Mouse (Mus musculus) liver, embryonic 13.5 days (tissue): ENCODE data around the gene As3mt. TPM values are rescaled to one million over a fixed set of nuclear protein-coding genes. Genes with fewer than 3 reads are reported as not detected.
A peak's percentile ranks its signal among the peaks of the same experiment; 100 is the strongest.

Experiments used
- ATAC-seq: fragments of 200-750 bp; cut with Nextera tagmentation; 2 replicates; pipeline ENCODE4 v1.8.0; 2017; ENCODE audit warnings: low read depth, mild to moderate bottlenecking, moderate number of reproducible peaks, moderate library complexity
- DNase-seq: peaks from one replicate; pipeline ENCODE4 v3.0.0; 2022
- H3K27ac ChIP-seq: fragments of 300-500 bp; sonication (generic); 2 replicates; pipeline ENCODE4 v1.5.1; 2015; ENCODE audit warnings: moderate library complexity, mild to moderate bottlenecking, inconsistent platforms
- H3K27me3 ChIP-seq: fragments of 300-500 bp; sonication (generic); 2 replicates; pipeline ENCODE4 v1.6.1; 2015; ENCODE audit warnings: mild to moderate bottlenecking, inconsistent platforms
- H3K36me3 ChIP-seq: fragments of 300-500 bp; sonication (generic); 2 replicates; pipeline ENCODE4 v1.6.1; 2015; ENCODE audit warnings: mild to moderate bottlenecking, inconsistent platforms
- H3K4me1 ChIP-seq: fragments of 300-500 bp; sonication (generic); replicated peaks from 2 replicates; pipeline ENCODE4 v1.6.1; 2015; ENCODE audit warnings: inconsistent platforms
- H3K4me2 ChIP-seq: fragments of 300-500 bp; sonication (generic); 2 replicates; pipeline ENCODE4 v1.6.1; 2015; ENCODE audit warnings: inconsistent platforms, mild to moderate bottlenecking, moderate library complexity
- H3K4me3 ChIP-seq: fragments of 300-500 bp; sonication (generic); replicated peaks from 2 replicates; pipeline ENCODE4 v1.5.1; 2015; ENCODE audit warnings: mild to moderate bottlenecking, inconsistent platforms
- H3K9ac ChIP-seq: fragments of 300-500 bp; sonication (generic); 2 replicates; pipeline ENCODE4 v1.6.1; 2015; ENCODE audit warnings: mild to moderate bottlenecking, inconsistent platforms
- H3K9me3 ChIP-seq: fragments of 300-500 bp; sonication (generic); replicated peaks from 2 replicates; pipeline ENCODE4 v1.6.1; 2016; ENCODE audit warnings: inconsistent platforms
- WGBS: fragments of 180-500 bp; shearing (Covaris S2); methylation state at CpG from one replicate; pipeline ENCODE4 v1.1.7; 2015; ENCODE audit not compliant: insufficient replicate concordance; 5-methylcytosine and 5-hydroxymethylcytosine counted together
- polyA plus RNA-seq: library from polyadenylated mRNA; unstranded; fragments of >200 nt; fragmentation: Nextera tagmentation; extraction: Ambion mirVana; gene quantifications from 2 replicates; pipeline ENCODE4 v1.2.1, GENCODE M21; 2015

The As3mt gene
- polyA plus RNA-seq, 1 experiment from 2014 or later: 17.7 TPM

DNA sequence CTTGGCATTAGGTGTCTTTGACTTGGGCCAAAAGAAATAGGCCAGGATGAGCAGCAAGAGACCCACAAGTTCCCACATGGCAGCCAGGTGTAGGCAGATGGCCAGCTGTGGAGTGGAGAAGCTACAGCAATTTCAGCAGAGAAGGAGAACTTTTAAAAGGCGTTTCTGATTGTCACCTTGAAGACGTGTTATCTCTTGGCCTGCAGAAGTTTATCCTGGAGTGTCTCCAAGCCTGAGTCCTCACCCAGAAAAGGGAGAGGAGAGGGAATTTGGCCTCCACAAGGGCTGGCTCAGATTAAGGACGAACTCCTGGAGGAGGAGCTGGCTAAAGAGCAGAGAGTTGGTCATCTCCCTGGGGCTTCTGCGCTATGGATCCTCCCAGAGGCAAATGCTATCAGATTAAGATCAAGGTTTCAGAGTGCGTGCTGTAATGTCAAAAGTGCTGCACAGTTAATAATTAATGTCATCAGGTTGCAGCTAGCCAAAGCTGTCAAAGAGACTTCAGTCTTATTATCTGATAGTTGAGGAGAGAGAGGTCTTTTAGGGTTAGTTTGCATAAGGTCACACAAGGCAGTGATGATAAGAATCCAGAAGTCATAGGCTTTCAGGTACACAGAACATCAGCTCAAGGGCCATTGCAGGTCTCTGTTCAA is 34.4 kb upstream of the As3mt start, which contains the start of gene Cyp17a1:
Gene Cyp17a1 (minus strand): TSS at position 407 of the 653 bp plus-strand sequence.
- Histone ChIP-seq H3K9ac (no peak within 1 kb of the TSS), H3K27me3 (peaks cover 10% of the 10 kb centered on the region), H3K4me3 (no peak within 1 kb of the TSS), H3K4me1 (peaks cover 19% of the 10 kb centered on the region), H3K9me3 (no peaks in the 10 kb centered on the region), H3K36me3 (no peaks in the 10 kb centered on the region), H3K4me2 (no peak within 1 kb of the TSS), H3K27ac (no peak within 1 kb of the TSS)
- 39% methylated on average over 5 of the region's 5 CpGs for WGBS
- DNase-seq (no peak), ATAC-seq (no peak)

DNA sequence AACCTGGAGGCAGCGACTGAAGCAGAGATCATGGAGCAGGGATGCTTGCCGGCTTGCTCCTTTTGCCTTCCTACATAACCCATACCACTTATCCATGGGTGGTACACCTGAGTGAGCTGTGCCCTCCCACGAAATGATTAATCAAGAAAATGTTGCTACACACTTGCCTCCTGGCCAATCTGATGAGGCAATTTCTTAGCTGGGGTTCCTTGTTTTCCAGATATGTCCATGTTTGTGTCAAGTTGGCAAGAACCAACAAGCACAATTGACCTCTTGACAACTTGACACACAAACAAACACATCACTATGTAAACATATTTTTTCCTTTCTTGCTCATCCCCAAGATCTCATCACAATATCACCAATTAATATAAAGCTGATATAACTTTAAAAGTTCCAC is 31.6 kb upstream of the As3mt start:
- no peak overlapping the region for H3K9ac ChIP-seq
- peaks cover 10% of the 10 kb centered on the region for H3K27me3 ChIP-seq
- WGBS: 65% methylated on average over 3 of the region's 3 CpGs
- no peak overlapping the region for H3K4me3 ChIP-seq
- no peaks in the 10 kb centered on the region for H3K36me3 ChIP-seq
- H3K9me3 ChIP-seq: no peaks in the 10 kb centered on the region
- no peak for ATAC-seq
- H3K4me1 ChIP-seq: peaks cover 12% of the 10 kb centered on the region
- no peak for DNase-seq
- no peak overlapping the region for H3K4me2 ChIP-seq
- H3K27ac ChIP-seq: no peak overlapping the region

DNA sequence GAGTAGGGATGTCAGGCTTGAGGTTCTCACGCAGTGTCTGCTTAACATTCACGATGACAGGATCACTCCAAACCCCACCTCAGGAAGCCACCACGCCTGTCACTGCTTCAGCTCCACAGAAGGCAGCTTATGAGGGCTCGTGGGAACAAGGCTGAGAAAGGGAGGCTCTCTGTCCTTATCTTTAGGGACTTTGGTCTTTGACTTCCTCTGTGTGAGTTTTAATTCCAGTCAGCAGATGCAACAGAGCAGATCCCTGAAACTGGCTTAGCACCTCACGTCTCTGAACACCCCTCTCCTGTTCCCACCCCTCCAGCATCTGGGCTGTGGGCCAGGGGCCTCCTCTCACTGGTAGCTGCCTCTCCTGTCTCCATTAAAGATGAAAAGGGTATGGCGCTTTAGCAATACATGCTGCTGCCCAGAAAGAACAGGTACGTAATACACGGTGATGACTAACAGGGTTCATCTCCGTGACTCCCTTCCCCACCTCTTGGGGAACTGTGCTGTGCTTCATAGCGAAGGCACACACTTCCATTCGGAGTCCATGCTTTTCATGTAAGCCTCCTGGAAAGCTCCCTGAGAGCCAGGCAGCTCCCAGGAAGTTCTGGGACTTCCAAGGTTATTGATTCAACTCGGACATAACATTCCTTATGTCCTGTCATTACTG is 27.4 kb upstream of the As3mt start:
- WGBS: 40% methylated on average over 12 of the region's 12 CpGs
- ATAC-seq (no peak), DNase-seq (no peak)
- Histone ChIP-seq H3K4me3 (no peak overlapping the region), H3K4me2 (no peak overlapping the region), H3K36me3 (no peaks in the 10 kb centered on the region), H3K9ac (no peak overlapping the region), H3K27ac (no peak overlapping the region), H3K27me3 (no peaks in the 10 kb centered on the region), H3K9me3 (no peaks in the 10 kb centered on the region), H3K4me1 (peaks cover 7% of the 10 kb centered on the region)

DNA sequence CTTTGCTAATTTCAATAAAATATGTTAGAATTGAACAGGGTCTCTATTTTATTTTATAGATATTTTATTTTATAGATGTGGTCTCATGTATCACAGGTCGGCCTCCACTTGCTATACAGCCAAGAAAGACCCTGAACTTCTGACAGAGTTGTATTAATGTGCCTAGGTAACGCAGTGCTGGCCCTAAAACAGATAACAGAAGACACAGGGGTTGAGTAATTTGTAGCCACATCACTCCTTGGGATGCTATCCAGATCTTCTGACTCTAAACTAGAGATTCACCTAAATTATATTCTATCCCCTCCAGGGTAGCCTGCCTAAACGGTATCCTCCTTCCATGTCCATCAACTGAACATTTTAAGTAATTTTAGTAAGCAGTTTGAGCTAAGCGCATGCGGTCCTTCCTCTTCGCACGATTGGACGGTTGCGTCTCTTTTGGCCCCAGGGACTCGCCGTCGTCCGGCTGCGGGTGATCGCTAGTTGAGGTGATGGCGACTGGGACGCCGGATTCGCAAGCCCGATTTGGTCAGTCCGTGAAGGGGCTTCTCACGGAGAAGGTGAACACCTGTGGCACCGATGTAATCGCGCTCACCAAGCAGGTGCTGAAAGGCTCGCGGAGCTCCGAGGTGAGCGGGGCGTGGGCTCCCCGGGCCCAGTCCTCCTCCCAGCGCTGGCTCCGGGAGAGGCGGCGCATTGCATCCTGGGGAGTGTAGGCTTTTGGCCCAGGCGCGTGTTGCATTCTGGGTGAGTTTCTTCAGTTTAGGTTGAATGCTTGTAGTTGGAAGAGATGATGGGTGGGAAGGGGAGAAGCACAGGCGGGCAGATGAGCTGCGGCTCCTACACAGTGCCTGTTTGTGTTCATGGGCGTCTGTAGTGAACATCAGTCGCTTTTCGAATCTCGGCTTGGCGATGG is 17.5 kb upstream of the As3mt start, which contains the start of gene Borcs7:
Gene Borcs7 (plus strand): TSS at position 447 of the 913 bp plus-strand sequence.
- Histone ChIP-seq H3K4me2 (peak within 1 kb of the TSS; percentile 65), H3K9ac (peak within 1 kb of the TSS; percentile 71), H3K4me1 (peaks cover 16% of the 10 kb centered on the region), H3K27me3 (no peaks in the 10 kb centered on the region), H3K27ac (peak within 1 kb of the TSS; percentile 11; the same call in 1 of the 2 replicates), H3K9me3 (no peaks in the 10 kb centered on the region), H3K4me3 (peak within 1 kb of the TSS; percentile 69), H3K36me3 (no peaks in the 10 kb centered on the region)
- DNase-seq (peak; percentile 78), ATAC-seq (peak; percentile 93)
- WGBS: 2% methylated on average over 44 of the region's 44 CpGs

DNA sequence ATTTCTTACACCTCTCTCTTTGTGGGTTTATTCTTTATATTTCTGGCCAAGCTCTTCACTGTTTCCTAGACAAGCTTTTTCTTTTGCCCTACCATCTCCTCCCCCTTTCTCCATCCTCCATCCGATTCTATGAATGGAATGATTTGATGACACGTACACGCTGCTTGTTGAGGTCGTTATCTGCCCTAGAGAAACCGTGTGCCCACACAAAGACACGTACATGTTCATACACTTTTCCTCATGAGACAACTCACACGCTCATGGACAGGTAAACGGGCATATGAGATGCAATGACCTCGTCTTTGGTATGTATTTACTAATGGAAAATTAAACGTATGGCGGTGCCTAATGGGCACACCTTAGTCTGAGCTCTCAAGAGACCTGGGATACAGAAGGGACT is 16.9 kb upstream of the As3mt start:
- no peak overlapping the region for H3K27ac ChIP-seq
- WGBS: 69% methylated on average over 11 of the region's 11 CpGs
- no peak for DNase-seq

DNA sequence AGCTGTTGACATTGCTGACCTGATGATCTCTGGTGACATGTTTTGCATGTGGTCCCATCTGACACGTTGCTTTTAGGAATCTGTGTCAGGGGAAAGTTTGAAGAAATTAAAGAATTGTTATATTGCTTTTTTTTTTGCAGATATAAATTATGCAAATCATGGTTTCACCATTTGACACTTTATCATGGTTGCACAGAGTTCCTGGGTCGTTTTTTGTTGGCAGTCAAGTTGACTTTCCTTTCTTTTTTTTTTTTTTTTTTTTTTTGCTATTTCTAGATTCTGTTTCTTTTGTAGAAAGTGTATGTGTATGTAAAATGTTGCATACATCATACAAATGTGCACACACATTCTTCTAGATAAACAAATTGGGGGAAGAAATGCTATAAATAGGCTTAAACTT is 16.2 kb upstream of the As3mt start:
- Histone ChIP-seq H3K4me3 (no peak overlapping the region), H3K27me3 (no peaks in the 10 kb centered on the region), H3K36me3 (0 out of 2 replicates have a peak, but pooled peaks cover 5% of the 10 kb centered on the region), H3K27ac (no peak overlapping the region), H3K9me3 (no peaks in the 10 kb centered on the region), H3K4me2 (no peak overlapping the region), H3K9ac (no peak overlapping the region), H3K4me1 (peaks cover 16% of the 10 kb centered on the region)
- no peak for ATAC-seq
- 51% methylated on average over 2 of the region's 2 CpGs for WGBS
- DNase-seq: no peak

More for the DNA sequence above, 16.9 kb upstream of the As3mt start:
- H3K36me3 ChIP-seq: 0 out of 2 replicates have a peak, but pooled peaks cover 5% of the 10 kb centered on the region
- H3K9ac ChIP-seq: peak overlapping the region; percentile 71
- peak overlapping the region; percentile 69 for H3K4me3 ChIP-seq
- H3K9me3 ChIP-seq: no peaks in the 10 kb centered on the region
- no peaks in the 10 kb centered on the region for H3K27me3 ChIP-seq
- ATAC-seq: no peak
- H3K4me1 ChIP-seq: peaks cover 16% of the 10 kb centered on the region
- peak overlapping the region; percentile 65 for H3K4me2 ChIP-seq

DNA sequence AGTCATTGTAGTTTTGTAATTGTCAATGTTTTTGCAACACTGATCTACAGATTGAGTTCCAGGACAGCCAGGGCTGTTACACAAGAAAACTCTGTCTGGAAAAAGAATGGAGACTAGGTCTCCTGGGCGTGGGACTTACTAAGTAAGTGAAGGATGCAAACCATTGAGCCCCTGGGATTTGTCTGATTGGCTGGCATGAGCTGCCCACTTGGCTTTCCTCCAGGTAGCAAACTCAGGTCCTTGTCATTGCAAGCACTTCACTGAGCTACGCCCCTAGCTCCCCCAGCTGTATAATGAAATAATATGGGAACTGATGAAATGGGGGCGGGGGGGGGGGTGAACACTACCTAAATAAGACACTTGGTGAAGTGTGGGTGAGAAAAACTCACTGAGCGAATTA is 14.1 kb upstream of the As3mt start:
- WGBS: 71% methylated on average over 4 of the region's 4 CpGs
- ATAC-seq: no peak

DNA sequence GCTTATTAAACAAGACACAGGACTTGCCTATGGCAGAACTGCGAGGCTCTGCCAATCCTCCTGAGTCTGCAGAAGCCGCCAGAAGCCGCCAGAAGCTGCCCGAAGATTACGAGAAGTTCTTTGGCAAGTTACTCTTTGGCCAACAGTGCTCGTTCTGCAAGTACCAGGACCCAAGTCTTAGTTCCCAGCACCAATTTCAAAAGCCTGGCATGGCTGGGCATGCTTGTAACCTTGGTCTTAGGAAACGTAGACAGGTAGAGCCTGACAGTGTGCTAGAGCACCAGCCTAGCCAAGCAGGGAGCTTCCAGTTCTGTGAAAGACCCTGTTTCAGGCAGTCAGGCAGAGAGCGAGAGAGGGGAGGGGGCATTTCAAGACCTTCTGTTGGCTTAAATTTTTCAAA is 10.8 kb upstream of the As3mt start:
- H3K4me2 ChIP-seq: no peak overlapping the region
- WGBS: 83% methylated on average over 8 of the region's 8 CpGs
- no peak overlapping the region for H3K9ac ChIP-seq
- 0 out of 2 replicates have a peak, but pooled peaks cover 8% of the 10 kb centered on the region for H3K36me3 ChIP-seq
- H3K9me3 ChIP-seq: no peaks in the 10 kb centered on the region
- peaks cover 2% of the 10 kb centered on the region; the same call in 1 of the 2 replicates for H3K4me1 ChIP-seq
- ATAC-seq (no peak), DNase-seq (no peak)
- no peak overlapping the region for H3K27ac ChIP-seq
- no peaks in the 10 kb centered on the region for H3K27me3 ChIP-seq
- no peak overlapping the region for H3K4me3 ChIP-seq

More for the DNA sequence above, 14.1 kb upstream of the As3mt start:
- Histone ChIP-seq H3K27ac (no peak overlapping the region), H3K36me3 (0 out of 2 replicates have a peak, but pooled peaks cover 5% of the 10 kb centered on the region), H3K4me1 (peaks cover 18% of the 10 kb centered on the region), H3K9ac (no peak overlapping the region), H3K4me3 (no peak overlapping the region), H3K9me3 (no peaks in the 10 kb centered on the region), H3K27me3 (no peaks in the 10 kb centered on the region), H3K4me2 (no peak overlapping the region)
- DNase-seq: no peak

DNA sequence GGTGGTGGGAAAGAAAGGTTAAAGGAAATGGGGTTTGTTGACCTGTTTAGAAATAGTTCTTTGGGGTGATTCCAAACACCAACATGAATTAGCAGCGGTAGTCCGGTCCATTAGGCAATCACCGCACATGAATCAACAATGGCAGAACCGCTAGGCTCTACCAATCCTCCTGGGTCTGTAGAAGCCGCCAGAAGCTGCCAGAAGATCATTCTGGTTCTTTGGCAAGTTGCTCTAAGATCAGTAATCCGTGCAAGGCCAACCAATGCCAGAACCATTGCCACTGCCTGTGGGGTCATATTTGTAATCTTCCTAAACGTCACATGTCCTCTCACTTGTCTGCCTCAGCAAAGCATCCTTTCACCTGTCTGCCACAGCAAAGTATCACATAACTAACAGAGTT is 10.3 kb upstream of the As3mt start:
- no peak for ATAC-seq
- Histone ChIP-seq H3K4me1 (peaks cover 2% of the 10 kb centered on the region; the same call in 1 of the 2 replicates), H3K36me3 (0 out of 2 replicates have a peak, but pooled peaks cover 8% of the 10 kb centered on the region), H3K27ac (no peak overlapping the region), H3K9me3 (no peaks in the 10 kb centered on the region), H3K4me2 (no peak overlapping the region), H3K27me3 (no peaks in the 10 kb centered on the region), H3K4me3 (no peak overlapping the region), H3K9ac (no peak overlapping the region)
- DNase-seq: no peak
- WGBS: 85% methylated on average over 7 of the region's 7 CpGs

DNA sequence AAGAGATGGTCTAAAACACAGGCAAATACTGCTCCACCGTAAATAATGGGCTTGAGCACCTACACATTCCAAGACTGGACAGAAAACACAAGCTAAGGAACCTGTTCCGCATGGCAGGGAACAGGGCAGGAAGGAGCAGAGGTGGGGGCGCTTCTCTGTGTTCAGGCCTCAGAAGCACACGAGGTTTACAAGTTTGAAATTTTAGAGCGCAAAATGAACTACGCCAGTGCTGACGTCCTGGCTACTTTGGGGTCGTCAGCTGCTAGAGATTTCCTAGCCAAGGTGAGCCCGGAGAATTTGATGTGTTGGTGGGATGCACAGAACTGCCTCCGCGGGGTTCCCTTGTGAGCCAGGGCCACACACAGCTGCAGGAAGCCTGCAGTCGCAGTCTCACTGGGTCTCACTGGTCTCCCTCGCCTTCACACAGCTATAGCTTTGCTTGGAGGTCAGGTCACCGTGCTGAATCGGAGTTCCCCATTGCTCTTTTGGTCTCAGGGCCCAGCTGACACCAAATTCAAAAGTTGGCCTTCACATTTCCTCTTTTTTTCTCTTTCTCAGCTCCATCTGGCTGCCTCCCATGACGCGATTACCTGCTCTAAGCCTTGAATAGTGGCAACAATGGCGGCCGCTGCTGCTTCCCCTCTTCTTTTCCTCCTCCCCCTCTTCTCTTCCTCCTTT is 9.3 kb upstream of the As3mt start:
- no peak for ATAC-seq
- no peak overlapping the region for H3K9ac ChIP-seq
- H3K27ac ChIP-seq: no peak overlapping the region
- H3K27me3 ChIP-seq: no peaks in the 10 kb centered on the region
- 49% methylated on average over 19 of the region's 19 CpGs for WGBS
- no peak overlapping the region for H3K4me3 ChIP-seq
- no peak overlapping the region for H3K4me2 ChIP-seq
- H3K4me1 ChIP-seq: peaks cover 2% of the 10 kb centered on the region; the same call in 1 of the 2 replicates
- DNase-seq: no peak
- H3K9me3 ChIP-seq: no peaks in the 10 kb centered on the region
- peaks cover 8% of the 10 kb centered on the region; the same call in 1 of the 2 replicates for H3K36me3 ChIP-seq
